Mouse (Mus musculus) retina, postnatal 1 day (tissue): ENCODE results near the gene Selenon.

ENCODE experiments used
- DNase-seq: peaks from one replicate; pipeline ENCODE4 v3.0.0-alpha.2; 2012

Gene Selenon

DNA sequence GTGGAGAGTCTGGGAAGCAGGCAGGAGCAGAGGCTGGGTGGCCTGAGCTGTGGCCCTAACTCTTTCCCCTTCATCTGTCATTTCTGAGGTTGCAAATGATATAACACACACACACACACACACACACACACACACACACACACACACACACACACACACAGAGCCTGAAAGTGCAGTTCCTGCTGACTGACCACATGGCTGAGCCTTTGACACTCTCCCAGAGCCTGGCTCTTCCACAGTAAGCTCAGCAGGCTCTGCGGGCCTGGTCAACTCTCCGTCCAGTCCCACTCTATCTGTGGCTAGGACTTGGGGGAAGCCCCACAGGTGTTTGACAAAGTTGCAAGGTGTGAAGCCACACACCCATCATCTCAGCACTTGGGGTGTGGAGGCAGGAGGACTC, 25.3 kb upstream of the Selenon start:
- DNase-seq, result no peak

GRCm38 (mm10) chr4:134575486-134575885, 23.5 kb upstream of the Selenon start:
- DNase-seq, result peak; percentile 92

- DNase-seq, result peak; percentile 72
These were observed 20.7 kb upstream of the Selenon start for GRCm38 (mm10) chr4:134572449-134573300.

DNA sequence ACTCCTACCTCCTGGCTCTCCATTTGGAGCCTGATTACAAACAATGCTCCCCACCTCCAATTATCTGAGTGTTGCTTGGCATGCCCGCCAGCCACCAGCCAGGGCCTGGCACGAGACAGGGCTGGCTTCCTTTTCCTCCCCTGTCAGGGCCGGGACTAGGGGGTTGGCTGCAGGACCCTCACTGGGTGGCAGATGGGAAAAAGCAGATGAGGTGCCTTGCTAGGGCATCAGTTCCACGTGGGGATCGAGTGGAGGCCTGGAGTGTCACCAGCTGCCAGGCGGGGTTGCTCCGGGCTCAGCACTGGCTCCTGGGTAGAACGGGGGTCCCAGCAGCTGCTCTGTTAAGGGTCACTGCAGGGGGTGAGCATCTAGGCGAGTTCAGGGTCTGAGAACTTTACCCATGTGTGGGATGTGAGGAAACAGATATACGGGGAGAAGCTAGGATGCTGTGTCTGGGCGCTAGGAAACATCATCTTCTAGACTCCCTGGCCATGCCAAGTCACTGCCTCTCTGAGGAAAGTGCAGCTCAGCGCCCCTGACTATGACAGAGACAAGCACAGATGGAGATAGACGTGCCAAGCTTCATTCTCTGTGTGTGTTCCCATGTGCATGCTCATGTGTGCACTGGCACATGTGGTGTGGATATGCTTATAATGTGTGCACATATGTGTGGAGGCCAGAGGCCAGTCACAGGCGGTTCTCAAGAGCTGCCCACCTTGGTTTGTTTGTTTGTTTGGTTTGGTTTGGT, 18.9 kb upstream of the Selenon start:
- DNase-seq, result peak; percentile 63

DNA sequence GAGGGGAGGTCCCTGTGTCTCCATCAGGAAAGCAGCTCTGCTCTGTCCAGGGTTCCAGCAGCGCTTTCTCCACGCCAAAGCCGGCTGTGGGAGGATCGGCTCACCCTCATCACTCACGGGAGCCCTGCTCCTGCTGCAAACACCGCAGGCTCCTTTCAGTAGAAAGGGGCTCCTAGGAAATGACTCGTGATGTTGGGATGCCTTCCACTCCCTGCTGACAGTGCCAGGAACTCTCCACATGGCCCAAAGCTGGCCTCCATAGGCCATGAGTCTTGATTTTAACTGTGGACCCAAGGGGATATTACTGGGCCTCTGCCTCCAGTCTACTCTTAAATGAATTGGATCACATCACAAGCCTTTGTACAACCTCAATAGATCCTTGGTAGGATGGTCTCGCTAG, 17.9 kb upstream of the Selenon start:
- no peak for DNase-seq

DNA sequence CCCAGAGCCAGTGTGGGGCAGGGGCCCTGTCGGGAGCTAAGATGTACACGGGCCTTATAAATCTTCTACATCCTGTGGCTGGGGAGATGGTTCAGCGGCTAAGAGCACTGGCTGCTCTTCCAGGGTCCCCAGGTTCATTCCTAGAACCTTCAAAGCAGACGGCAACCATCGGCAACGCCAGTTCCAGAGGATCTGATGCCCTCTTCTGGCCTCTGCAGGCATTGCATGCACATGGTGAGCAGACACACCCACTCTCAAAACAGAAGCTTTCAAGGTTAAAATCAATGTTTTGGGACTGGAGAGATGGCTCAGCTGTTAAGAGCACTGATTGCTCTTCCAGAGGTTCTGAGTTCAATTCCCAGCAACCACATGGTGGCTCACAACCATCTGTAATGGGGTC, 17.2 kb upstream of the Selenon start:
- no peak for DNase-seq

- peak; percentile 59 for DNase-seq
These were observed 15.6 kb upstream of the Selenon start for GRCm38 (mm10) chr4:134567377-134568226.

- no peak for DNase-seq
These were observed 12.1 kb upstream of the Selenon start for GRCm38 (mm10) chr4:134564093-134564492.

DNA sequence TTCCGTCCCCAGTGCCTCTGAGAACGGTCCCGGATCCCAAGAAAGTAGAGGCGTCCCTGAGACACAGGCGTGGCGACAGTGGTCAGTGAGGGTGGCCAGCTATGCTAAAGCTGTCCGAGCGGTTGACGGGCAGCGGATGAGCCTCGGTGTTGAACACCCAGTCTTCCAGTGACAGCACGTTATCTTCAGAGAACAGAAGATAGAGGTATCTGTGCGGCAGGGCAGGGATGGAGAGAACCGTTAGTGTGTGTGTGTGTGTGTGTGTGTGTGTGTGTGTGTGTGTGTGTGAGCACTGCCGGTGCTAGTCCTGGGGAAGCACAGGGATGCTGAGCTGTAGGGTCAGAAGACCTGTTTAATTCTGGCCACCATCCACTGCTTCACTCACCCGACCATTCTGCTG, 11.7 kb upstream of the Selenon start:
- no peak for DNase-seq

DNA sequence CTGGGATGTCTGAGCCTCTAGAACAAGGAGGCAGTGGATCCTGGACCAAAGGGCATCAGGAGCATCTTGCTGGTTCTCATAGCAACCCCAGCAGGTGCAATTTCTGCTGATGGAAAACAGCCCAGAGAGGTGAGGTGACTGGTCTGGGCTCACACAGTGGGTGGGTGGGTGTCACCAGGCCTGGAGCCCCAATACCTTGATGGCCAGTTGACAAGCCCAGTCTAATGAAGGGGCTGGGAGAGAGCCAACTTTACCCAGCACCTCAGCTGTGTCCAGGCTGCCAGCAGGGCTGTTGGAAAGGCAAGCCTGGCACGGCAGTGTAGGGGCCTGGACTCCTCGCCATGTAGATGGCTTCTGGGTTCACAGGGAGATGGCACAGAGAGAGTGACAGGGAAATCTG, 10.0 kb upstream of the Selenon start:
- no peak for DNase-seq

DNA sequence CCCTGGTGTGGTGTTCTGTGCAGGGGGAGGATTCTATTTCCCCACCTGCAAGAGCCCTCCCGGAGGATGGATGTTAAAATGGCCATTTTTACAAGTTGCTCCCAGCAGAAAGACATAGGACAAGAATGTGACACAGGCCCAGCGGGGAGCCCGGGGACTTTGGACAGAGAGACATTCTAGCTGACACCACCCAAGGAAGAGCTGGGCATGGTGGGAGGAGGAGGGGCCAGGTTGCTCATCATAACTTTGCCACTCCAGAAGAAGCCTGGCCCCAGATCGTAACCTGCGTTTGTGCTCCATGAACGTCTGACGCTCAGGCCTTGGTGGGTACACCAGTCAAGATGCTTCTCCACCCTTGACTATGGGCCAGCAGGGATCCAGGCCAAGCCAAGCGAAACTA, 8.7 kb upstream of the Selenon start:
- DNase-seq, result no peak

DNA sequence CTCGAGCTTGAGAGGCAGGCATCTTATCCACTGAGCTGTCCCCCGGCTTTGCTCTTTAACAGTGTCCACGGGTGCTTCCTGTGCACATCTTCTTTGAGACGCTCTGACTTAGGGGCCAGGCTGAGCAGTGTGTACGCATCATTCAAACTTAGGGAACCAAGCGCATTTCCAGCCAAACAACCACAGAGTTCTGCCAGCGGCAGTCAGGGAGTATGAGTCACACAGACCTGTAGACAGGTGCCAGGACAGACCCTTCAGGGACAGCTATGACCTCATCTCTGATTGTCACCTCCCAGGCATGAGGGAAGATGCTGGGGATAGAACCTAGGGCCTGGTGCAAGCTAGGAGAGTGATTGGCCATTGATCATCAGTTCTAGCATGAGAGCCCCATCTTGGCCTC, 7.2 kb upstream of the Selenon start:
- no peak for DNase-seq

DNA sequence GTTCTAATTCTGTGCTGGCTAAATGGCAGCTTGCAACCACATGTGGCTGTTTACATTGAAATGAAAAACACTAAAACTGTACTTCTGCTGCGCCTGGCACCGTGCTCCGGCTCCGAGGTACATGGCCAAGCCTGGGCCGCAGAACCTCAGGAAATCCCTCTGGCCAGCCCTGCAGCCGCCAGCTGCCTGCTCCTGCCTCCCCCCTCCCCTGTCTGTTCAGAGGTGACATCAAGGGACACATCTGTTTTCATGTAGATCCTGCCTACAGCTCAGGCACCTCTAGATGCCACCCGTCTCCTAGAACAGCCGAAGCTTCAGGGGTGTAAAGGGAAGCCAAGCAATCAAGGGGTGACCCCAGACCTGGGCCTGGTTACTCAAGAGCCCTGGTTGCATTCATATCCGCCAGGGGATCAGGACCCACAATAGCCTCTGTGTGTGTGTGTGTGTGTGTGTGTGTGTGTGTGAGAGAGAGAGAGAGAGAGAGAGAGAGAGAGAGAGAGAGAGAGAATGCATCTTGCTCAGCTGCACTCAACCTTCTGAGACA, 6.7 kb upstream of the Selenon start:
- DNase-seq, result no peak

- no peak for DNase-seq
These were observed 5.8 kb upstream of the Selenon start for GRCm38 (mm10) chr4:134557626-134558249.

- peak; percentile 68 for DNase-seq
These were observed 4.1 kb upstream of the Selenon start for GRCm38 (mm10) chr4:134555956-134556580.

DNA sequence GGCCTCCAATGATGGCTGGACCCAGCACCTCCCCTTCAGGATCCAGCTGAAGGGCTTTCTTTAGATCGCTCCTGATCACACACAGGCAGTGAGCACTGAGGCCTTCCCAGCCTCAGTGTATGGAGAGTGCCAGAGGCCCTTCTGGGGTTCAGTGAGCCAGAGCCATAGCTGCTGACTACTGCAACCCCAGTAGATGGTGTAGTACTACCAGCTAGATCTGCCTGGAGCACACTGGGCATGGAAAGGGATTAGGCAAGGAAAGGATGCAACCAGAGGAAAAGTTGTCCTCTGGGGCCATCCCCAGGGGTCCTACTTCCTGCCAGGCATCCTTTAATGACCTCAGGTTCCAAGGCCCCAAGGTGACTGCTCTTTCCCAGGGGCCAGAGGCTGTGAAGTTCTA, 1.7 kb upstream of the Selenon start:
- no peak for DNase-seq

DNA sequence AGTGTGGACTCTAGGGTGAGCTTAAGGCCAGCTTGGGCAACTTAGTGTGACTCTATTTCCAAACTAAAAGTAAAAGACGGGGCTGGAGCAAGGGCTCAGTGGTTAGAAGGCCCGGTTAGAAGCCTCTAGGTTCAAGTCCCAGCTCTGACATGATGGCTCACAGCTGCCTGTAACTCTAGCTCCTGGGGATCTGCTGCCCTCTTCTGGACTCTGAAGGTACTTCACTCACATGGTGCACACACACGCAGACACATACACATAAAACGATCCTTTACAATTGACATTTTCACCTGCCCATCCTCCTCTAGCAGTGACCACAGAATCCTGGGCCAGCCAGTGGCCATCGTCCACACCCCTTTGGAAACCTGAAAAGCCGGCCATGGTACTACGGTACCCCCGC, 2.1 kb downstream of the Selenon start:
- DNase-seq, result no peak

DNA sequence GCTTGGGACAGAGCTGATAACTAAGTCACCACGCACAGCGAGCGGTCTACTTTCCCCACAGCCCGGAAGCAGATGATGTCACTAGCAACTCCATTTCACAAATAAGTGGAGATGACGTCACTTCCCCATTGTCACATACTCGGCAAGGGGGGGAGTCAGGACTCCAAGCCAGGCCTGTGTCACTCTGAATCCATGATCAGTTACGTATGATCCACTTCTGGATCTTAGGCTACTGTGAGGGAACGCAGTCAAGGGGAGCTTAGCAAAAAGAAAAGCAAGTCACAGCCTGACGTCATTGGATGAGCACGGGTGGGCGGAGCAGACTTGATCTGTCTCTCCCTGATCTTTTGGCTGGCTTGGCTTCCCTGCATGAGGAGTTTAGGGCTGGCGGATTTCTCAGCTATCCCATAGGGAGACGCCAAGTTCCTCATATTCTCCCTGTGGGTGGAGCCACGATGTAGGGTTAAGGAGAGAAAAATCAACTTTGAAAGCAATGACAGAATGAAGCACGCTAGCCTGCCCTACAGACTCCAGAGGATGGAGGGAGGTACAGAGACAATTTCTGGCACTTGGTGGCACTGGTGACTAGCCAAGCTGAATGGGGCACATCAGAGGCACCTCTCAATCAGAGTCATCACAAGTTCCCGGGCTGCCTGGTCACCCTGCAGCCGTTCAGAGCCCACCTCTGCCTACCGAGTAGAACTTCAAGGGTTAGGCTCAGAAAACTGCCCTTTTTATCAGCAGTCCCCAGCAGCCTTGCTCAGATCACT, 3.6 kb downstream of the Selenon start:
- DNase-seq, result no peak

GRCm38 (mm10) chr4:134546814-134547705, 4.9 kb downstream of the Selenon start:
- DNase-seq, result no peak

DNA sequence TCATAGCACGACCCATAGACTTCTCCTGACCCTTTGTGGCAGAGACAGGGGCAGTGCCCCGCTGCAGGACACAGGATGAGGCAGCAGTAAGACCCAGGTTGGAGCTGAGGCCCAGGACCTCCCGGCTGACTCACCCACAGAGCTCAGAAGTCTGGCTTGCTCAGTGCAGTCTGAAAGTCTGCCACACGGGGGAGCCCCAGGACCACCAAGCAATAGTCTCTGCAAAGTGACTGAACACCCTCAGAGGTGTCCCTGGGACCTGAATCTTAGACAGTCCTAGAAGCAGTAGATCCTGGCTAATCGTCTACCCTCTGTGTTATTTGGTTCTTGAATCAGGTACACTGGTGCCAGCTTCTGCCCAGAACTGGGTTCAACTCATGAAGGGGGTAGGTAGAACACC, 8.7 kb downstream of the Selenon start:
- DNase-seq, result peak; percentile 89
